Mouse (Mus musculus) adrenal gland, postnatal 36 days (tissue): ENCODE measurements around the gene Lpp. TPM values are rescaled to one million over a fixed set of nuclear protein-coding genes. Genes with fewer than 3 reads are reported as not detected.

ENCODE experiments used
- DNase-seq, 2 experiments: peaks; one replicate each; pipeline ENCODE4 v3.0.0; 2021; ENCODE audit warnings: mixed read lengths in 1 of 2
- total RNA-seq, 2 experiments: library from RNA; stranded (reverse); gene quantifications; 2 replicates each; pipeline ENCODE4 v1.2.3; 2021

The Lpp gene
- total RNA-seq, 2 experiments from 2014 or later: 70.3 to 80.3 TPM

DNA sequence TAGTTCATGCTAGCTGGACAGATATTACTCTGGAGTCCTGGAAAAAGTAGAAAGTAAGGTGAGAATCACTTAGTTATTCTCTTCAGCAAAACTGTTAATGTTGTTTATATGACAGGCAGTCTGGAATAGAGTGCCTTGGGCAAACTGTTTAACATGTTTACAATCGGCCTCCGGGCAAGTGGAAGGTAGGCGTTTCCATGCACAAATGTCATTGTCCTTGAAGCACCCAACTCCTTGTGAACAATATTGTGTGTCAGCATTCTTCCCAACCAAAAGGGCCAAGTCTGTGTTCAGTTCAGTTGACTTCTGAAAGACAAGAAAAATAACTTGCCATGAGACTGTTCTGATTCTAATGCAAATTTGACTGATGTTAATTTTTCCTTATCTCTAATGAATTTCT lies 539.5 kb downstream of the Lpp start:
- DNase-seq: no peak

DNA sequence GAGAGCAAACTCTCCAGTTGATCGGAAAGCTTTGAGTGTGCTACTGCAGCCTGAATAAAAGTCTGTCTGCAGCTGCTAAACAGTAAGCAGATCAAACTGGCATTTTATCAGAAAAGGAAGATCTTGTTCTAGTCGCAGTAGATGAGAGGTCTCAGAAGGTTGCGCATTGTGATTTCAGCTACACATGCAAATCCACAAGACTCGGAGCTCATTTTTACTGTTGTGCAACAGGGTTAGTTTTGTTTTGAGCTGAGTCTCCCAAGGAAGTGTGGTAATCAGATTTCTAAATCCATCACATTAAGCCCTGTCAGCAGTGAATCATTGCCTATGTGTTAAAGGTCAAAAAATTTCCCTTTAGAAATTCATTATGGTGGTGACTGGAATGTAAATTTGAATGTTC lies 540.4 kb downstream of the Lpp start:
- peak in 1 of 2 experiments; percentile 21 for DNase-seq

DNA sequence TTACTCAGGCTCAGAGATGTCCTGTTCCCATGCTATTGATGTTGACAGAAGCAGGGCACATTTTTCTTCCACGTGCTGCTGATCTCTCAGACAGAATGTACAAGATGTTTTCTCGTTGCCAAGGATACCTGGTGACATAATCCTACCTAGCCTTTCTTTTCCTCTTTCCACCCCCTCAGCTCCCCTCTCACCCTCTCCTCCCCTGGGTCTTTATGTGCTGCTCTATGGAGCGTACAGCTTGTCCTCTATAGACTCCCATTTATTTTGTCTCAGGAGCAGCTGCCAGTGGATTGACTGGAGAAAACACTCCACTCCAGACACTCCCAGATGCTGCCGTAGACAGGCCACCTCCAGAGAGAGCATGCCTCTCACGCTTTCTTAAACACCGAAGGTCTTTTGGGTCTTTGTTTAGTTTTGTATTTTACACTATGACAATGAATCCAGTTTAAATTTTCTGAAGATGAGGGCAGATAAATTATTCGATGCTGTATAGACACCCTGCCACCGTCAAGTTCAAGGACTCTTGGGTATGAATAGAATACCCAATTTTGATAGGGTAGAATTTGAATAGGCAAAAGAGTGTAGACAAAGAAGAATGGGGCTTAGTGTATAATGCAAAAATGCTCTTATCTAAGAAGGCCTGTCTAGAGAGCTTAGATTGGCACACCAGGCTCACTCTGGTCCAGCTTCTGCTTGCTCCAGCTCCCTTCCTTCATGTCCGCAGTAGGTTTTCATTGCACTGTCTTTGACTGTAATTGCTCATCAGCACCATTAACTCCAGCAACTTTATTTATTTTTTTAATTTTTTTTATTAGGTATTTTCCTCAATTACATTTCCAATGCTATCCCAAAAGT lies 548.2 kb downstream of the Lpp start:
- no peak for DNase-seq

DNA sequence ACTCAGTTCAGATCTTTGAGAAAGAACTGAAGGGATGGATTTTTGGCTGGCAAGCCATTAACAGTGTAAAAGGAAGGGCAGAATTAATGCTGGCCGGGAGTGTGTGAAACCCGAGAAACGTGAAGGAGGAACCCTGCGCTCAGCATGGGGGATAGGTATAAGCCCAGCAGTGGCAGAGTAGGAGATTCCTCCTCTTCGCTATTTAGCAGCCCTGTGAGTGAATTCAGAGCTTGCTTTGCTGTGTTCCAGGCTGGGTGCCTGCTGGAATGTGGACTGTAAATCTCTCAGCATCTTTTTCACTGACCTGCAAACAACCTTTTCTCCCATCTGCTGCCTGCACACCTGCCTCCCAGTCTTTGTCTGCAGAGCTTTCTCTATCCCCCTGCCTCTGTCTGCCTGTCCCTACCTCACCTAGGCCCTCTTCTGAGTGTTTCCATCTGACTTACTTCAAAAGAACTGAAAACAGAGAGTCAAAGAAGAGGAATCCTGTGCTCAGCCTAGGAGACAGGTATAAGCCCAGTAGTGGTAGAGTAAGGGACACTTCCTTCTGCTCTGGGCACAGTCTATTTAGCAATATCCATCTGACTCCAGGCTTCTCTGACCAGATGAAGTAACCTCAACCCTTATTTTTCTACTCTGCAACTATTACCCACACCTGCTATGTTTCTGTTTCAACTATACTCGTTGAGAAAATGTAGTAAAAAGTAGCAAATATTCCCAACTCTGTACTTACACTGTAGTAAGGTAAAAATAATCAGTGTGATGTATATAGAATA lies 550.4 kb downstream of the Lpp start:
- DNase-seq: no peak

GRCm38 (mm10) chr16:24946356-24946755 lies 553.0 kb downstream of the Lpp start:
- DNase-seq: no peak

DNA sequence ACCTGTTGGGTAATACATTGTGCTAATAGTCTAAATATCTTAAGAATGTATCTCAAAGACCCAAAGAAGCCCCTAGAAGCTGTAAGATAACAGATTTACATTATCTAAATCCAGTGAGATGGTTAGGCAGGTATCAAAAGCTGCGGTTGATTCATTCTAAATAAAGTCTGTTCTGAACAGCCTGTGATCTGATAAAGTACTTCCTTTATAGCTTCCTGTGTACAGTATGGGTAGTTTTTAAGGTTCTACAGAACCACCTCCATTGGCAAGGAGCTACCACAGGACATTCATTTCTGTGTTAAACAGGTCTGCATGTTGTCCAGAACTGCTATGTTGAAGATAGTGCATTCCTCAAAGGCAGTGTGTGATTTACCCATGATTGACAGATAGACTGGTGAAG lies 554.2 kb downstream of the Lpp start:
- DNase-seq: no peak

DNA sequence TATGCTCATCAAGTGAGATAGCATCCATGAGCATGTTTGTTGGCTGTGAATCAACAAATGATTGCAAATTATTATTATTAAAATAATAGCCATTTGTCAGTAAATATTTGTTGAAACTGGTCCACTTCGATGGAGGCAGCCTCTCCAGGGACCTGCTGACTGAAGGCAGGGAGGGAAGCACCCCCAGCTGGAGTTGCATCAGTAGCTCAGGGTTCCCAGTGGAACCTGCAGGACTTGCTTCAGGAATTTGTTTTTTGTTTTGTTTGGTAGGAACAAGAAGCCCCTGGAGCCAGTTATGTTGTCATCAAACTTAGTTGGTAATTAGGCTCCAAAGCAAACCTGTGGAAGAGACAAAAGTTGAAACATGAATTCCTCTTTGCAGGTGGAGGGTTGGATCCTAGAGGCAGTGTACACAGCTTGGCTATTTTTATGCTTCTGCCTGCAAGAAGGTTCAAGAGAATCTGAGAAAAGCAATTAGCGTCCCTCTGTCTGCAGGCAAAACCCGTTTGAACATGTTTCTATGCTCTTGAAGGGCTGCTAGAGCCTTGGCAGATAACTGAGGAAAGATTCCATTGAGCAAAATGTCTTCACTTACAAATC lies 554.9 kb downstream of the Lpp start:
- no peak for DNase-seq

- DNase-seq: no peak
Observed at GRCm38 (mm10) chr16:24949265-24949664, 556.0 kb downstream of the Lpp start.

DNA sequence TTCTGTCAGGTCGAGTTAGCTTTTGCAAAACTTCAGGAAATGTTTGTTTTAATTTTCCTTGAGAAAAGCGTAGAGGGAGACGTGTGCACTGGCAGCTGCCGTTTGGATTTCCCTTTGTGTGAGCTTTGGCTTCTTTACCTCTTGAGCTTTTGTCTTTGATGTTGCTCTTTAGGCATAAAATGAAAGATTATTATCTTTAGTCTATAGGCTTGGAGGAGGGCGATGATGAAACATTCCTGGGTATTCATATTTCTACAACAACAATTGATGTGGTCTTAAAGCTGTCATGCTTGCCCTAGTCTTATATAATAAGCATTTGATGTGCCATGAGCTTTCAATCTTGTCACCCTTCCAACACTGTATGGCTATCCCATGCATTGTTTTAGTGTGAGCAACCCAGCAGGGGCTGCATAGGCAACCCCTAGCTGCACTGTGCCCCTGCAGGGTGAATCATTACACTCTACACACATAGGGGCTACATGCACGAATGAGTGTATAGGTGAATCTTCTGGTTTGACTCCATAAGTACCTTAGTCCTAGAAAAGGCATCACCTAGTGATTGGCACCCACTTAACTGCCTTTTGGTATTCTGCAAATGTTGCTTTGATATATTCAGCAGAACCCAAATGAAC lies 556.9 kb downstream of the Lpp start:
- DNase-seq: no peak

GRCm38 (mm10) chr16:24951909-24952308 lies 558.6 kb downstream of the Lpp start:
- DNase-seq: no peak

DNA sequence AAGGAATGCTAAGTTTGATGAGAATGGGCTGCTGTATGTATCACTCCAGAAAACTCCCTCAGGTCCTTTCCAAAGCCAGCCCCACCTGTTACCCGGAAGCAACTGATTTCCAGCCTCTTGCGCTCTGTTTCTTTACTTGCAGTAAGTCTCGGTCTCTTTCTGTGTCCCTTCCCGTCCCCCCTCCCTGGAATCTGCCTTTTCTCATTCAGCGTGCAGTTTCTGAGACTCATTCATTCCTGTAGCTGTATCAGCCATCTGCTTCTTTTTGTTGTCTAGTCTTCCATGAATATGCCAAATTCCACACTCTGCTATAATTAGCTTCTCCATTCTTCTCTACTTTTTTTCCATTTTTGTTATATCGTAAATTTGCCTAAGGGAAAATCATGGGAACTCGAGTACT lies 561.7 kb downstream of the Lpp start:
- DNase-seq: no peak

DNA sequence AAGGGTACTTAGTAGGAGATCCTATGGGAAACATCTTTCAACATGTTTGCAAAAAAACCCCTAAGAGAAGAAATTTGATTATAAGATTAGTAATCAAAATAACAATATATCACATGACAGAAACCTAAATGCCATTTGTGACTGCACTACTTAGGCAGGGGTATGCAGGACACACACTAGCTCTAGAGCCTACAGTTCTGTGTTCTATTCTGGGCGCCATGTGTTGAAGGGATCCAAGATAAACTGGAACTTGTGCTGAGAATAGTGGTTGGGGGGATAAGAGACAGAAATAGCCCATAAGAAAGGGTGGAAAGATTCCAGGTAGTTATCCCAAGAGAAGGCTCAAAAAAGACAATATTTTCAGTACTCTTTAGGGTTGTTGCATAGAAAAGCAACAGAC lies 565.4 kb downstream of the Lpp start:
- no peak for DNase-seq

DNA sequence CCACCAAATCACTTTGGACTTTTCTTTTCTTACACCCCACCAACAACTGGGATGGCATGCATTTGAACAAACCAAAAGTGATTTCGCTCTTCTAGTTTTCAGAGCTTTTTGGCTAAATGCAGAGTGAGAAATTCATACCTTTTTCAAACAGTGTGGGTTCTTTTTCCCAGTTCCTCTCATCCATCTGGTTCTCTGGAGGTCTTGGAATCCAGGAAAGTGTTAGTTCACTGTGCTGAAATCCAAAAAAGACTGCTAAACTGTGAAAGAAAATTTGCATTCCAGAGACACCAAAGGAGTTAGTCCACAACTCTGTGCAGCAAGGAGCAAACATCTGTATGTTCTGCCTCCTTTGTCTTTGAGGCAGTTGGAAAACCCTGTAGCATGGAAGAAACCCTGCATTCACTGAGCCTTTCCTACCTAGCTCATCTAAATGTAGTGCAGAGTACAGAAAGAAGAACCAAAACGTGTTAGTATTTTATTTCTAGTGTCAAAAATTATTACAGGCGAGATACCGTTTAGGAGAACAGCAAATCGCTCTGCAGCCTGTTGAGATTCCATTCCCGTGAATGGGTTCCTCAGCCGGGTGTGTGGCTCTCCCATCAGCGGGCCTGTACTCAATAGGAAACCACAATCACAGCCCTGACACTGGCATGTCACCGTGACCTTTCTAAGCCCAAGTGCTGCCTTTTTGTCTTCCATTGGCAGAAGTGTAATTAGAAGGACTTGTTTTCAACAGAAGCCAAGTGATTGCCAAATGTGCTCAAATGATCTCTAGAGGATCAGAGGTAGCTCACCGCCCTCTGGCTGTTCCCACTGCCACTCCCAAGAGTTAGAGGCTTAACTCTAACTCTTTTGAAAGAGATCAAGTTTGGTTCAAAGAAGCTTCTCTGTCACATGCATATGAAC lies 567.8 kb downstream of the Lpp start:
- DNase-seq: peak; percentile 26 to 56

DNA sequence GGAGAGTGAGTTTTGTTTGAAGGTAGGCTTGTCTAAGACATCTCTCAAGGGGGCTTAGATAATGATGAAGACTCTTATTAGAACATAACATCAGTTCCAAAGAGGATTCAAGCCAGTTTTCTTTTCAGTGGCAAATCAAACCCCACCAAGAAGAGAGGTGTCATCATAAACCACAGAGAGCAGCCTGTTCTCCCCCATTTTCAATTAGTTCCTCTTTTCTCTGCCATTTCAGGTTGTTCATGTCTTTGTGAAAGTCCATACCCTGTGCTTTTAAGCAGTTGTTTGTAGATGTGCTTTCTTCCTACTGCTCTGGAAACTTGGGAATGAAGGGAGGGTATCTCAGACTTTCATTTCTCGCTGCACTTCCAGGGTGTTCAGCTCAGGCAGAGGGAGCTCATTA lies 571.0 kb downstream of the Lpp start:
- DNase-seq: no peak

DNA sequence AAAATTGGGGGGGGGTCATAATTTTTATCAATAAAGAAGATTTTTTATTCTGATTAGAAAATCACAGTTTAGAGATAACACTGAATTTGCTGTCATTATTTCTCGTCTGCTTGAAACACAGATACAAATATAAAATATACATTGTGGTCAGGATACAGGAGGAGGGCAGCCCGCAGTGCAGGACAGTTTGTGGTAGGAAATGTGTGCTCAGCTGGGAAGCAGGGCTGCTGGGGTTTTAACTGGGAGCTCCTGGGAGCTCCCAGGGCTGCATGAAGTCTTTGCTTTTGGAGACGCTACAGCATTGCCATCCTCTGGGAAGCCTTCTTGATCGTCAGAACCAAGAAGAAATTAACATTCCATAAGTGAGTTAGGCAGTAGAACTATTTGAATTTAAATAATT lies 571.8 kb downstream of the Lpp start:
- no peak for DNase-seq

- no peak for DNase-seq
Observed at GRCm38 (mm10) chr16:24966460-24966859, 573.2 kb downstream of the Lpp start.

GRCm38 (mm10) chr16:24973009-24973631 lies 579.8 kb downstream of the Lpp start:
- no peak for DNase-seq

- no peak for DNase-seq
Observed at GRCm38 (mm10) chr16:24977771-24978170, 584.5 kb downstream of the Lpp start.

DNA sequence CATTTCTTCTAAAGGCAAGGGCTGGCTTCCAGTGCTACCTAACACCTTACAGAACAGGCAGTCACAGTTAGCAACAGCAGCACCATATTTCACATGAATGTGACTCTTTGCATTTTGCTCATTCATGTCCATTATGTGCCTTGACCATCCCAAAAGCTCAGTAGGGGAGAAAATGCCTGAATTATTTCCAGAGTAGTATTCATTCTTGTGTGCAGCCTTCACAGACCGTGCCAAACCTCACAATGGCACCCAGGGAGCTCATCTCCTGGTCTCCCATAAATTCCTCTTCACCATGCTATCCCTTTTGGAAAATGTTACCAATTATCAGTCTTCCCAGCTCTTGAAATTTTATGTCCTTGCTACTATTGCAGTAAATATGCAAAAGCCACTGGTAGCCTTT lies 584.9 kb downstream of the Lpp start:
- no peak for DNase-seq

GRCm38 (mm10) chr16:24979391-24979790 lies 586.1 kb downstream of the Lpp start:
- no peak for DNase-seq

- no peak for DNase-seq
Observed at GRCm38 (mm10) chr16:24982828-24983227, 589.5 kb downstream of the Lpp start.
